Mouse (Mus musculus) heart, adult 2 months (tissue): ENCODE data around the gene LTO1.

ENCODE experiments used
- CTCF ChIP-seq: fragments of 200-600 bp; IDR thresholded peaks from 2 replicates; pipeline ENCODE4 v1.8.1; 2022; ENCODE audit warnings: antibody characterized with exemption, mild to moderate bottlenecking, moderate library complexity
- POLR2A ChIP-seq: fragments of 200-500 bp; IDR thresholded peaks from 2 replicates; pipeline ENCODE4 v1.6.1; 2011; ENCODE audit warnings: mild to moderate bottlenecking, low read depth, low read length, control low read depth; ENCODE audit not compliant: insufficient read depth

- TF ChIP-seq CTCF (peak; percentile 62), POLR2A (no peak)
Observed at GRCm38 (mm10) chr7:144907793-144908192, 7.1 kb upstream of the LTO1 start.
